Mouse (Mus musculus) WW6 (cell line): ENCODE data around the gene Hspa12a.
"Not testable (repeated sequence)": the region's sequence is repeated elsewhere in the genome, so short reads cannot be mapped to it uniquely, and the experiment has no call there.

ENCODE experiments used
- DNase-seq: peaks from one replicate; pipeline ENCODE4 v3.0.0-alpha.2; 2013; ENCODE audit warnings: low read depth, low spot score

Gene Hspa12a

GRCm38 (mm10) chr19:58910941-58911368 lies 32.5 kb downstream of the Hspa12a start:
- no peak for DNase-seq

- DNase-seq, result no peak
Observed at GRCm38 (mm10) chr19:58908018-58908417, 35.4 kb downstream of the Hspa12a start.

- no peak for DNase-seq
Observed at GRCm38 (mm10) chr19:58906685-58907084, 36.8 kb downstream of the Hspa12a start.

- no peak for DNase-seq
Observed at GRCm38 (mm10) chr19:58903899-58904327, 39.5 kb downstream of the Hspa12a start.

DNA sequence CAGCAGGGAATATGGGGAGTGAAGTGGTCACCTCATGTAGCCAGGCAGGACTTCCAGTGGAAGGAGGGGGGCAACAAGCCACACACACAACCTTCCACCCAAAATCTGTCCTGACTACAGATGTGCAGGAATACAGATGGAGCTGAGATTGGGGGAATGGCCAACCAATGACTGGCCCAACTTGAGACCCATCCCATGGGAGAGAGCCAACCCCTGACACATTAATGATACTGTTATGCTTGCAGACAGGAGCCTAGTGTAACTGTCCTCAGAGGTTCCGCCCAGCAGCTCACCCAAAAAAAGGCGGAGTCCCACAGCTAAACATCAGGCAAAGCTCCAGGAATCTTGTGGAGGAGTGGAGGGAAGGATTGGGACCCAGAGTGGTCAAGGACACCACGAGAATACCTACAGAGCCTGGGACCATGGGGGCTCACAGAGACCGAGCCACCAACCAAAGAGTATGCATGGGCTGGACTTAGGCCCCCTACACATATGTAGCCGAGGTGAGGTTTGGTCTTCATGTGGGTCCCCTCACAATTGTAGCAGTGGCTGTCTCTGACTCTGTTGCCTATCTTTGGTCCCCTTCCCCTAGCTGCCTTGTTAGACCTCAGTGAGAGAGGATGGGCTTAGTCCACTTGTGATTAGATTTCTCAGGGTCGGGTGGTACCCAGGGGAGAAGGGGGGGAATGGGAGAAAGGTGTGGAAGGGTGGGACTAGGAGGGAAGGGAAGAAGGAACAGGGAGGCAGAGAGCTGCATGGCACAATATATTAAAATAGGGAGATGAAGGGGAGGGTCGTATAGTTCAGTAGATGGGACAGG lies 40.2 kb downstream of the Hspa12a start:
- DNase-seq, result no peak

- not testable (repeated sequence) for DNase-seq
Observed at GRCm38 (mm10) chr19:58900471-58900870, 43.0 kb downstream of the Hspa12a start.

GRCm38 (mm10) chr19:58896216-58896615 lies 47.2 kb downstream of the Hspa12a start:
- DNase-seq, result no peak

DNA sequence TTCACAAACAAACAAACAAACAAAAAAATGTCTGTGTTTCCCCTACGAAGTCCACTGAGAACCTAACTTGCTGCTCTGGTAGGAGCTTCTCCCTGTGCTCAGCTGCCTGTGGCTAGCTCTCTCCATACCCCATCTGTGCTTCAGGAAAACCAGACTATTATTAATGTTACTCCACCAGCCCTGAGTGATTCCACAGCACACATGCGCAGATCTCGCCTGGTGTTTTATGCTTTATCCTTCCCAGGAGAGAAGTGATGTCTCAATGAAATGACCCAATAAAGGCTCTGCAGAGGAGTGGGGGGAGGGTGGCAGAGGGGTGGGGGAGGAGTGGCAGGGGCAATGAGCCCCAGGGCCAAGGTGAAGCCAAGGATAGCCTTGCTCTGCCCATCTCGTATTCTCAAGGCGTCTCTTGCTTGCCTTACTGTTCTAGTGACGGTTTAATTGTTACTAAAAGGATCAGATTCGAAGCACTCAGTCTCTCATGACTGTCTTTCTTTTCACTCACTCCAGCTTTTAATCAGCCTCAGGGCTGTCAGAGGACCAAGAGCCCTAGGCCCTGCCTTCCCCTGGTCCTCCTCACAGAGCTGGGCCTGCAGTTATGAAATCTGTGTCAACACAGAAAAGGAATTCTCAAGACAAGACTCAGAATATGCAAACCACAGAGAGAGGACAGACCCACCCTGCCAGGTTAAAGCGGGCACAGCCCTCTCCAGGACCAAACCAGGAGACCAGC lies 54.0 kb downstream of the Hspa12a start:
- no peak for DNase-seq

GRCm38 (mm10) chr19:58886467-58886866 lies 57.0 kb downstream of the Hspa12a start:
- no peak for DNase-seq

- no peak for DNase-seq
Observed at GRCm38 (mm10) chr19:58883451-58883850, 60.0 kb downstream of the Hspa12a start.

- DNase-seq, result no peak
Observed at GRCm38 (mm10) chr19:58882336-58882735, 61.1 kb downstream of the Hspa12a start.

GRCm38 (mm10) chr19:58879330-58879957 lies 64.0 kb downstream of the Hspa12a start:
- DNase-seq, result no peak

- no peak for DNase-seq
Observed at GRCm38 (mm10) chr19:58878560-58878959, 64.9 kb downstream of the Hspa12a start.

DNA sequence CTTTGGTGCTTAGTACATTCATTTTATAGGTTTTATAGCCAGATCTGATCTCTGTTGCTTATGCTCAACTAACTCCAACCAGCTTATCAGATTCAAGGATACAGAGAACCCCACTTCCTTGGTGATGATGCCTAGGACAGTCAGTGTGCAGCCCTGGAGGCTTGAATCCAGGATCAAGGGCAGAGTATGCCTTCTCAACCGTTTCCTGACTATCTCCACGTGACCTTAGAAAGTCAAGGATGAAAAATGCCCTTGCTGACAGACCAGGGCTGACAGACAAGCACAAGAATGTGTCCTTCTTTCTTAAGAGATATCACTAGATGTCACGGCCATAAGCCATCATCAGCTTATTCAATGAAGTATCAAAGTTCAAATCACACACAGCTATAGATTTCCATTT lies 69.9 kb downstream of the Hspa12a start:
- DNase-seq, result no peak

GRCm38 (mm10) chr19:58872381-58873259 lies 70.8 kb downstream of the Hspa12a start:
- DNase-seq, result no peak

- DNase-seq, result no peak
Observed at GRCm38 (mm10) chr19:58871878-58872277, 71.6 kb downstream of the Hspa12a start.

DNA sequence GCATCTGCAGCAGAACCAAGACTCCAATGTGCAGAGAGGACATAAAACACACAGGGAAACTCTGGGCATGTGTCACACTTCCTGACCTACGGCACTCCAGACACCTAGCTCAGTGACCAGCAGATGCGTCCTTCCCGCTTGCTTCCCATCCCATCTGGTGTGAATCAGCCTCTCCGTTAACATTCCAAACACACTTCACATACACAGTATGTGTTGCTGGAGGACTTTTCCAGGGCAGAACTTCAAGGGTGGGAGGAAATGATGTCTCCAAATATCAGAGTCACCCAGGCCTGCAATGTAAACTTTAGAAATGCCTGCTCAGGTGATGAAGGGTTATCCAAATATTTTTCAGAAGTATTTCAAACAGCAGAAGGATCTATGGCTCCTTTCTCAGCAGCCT lies 76.8 kb downstream of the Hspa12a start:
- no peak for DNase-seq

- DNase-seq, result no peak
Observed at GRCm38 (mm10) chr19:58865224-58865623, 78.2 kb downstream of the Hspa12a start.

DNA sequence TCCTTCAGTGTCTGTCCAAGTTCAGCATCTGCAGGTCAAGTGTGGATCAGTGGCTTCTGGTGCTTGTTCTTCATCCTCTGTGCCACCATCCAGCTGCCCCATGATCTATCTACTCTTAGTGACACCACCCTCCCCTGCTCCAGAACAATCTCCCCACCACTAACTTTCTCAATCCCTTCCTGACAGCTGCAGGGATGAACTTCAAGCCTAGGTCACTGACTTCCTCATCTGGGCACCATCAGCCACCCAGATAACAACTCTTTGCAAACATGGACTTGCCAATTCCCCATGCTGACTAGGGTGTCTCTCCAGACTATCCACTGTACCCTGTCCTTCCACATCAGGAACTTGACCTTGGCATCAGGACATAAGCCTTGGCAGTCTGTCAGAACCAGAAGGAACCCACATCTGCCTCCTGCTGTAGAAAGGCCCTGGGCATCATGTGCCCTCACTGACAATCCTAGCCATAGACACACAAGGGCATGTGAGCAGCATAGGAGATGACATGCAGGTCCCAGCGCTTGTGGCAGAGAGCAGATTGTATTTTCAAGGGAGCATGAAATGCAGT lies 79.4 kb downstream of the Hspa12a start:
- DNase-seq, result no peak

DNA sequence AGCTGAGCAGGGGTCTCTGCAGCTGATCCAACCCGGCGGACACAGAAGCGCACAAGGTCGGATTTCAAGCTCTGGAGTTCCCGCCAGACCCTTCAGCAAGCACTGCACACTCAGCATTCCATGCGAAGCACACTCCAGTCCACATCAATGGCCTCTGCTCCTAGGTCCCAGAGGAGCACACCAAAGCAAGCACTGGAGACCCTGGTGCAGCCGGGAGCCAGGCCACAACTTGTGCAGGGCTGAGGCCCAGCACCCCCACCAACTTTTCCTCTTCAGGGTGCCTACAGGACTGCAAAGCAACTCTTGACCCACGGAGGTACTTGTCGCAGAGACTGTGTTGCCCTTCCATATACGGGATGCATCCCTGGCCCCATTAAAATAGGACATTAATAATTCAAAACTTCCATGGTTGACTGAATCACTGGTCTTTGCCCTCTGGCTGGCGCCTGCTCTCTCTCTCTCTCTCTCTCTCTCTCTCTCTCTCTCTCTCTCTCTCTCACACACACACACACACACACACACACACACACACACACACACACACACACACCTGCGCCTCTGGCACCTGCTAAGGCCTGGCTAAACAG lies 82.2 kb downstream of the Hspa12a start:
- DNase-seq, result no peak
